Comparison of ENCODE assay signal across 21 mouse cellular contexts in genomic region chr12:77045356-77045755, GRCm38 (mm10).
A peak's percentile ranks its signal among the peaks of the same experiment; 100 is the strongest.
DNase-seq lines count a peak whose midpoint lies in the region; ATAC-seq and TF ChIP-seq lines count a peak whose summit lies in the region.
"Had no signal": no experiment of that assay in that cellular context is flagged by ENCODE, and none has a peak within 500 bp of the region (broad histone marks: within the 10 kb centered on the region; RNA-seq: fewer than 3 reads in every experiment).

No protein-coding gene starts in this region.

- no peaks in the 10 kb centered on the region for H3K36me3 ChIP-seq in heart, adult 2 months (ENCODE audit: control insufficient read depth, insufficient read depth, low read length)
- H3K36me3 ChIP-seq in C2C12 (ENCODE audit: control insufficient read depth, insufficient read depth) = no peaks in the 10 kb centered on the region
- no peaks in the 10 kb centered on the region for H3K36me3 ChIP-seq in liver, postnatal 0 days (replicated peaks; ENCODE audit: insufficient read depth, low read length)
- H3K36me3 ChIP-seq in midbrain, postnatal 0 days (ENCODE audit: insufficient read depth, low read length) = no peaks in the 10 kb centered on the region
- H3K36me3 ChIP-seq: embryonic facial prominence, embryonic 13.5 days; forebrain, embryonic 10.5 days; midbrain, embryonic 10.5 days; midbrain, embryonic 15.5 days; neural tube, embryonic 12.5 days had no signal

- intact Hi-C loops in heart, adult 2 months (cut with DNase I) = no loop called here

- no peak overlapping the region for H3ac ChIP-seq in C2C12 (ENCODE audit: control insufficient read depth, insufficient read length, low read depth)

- no peak for TF ChIP-seq EP300 in heart, adult 2 months (IDR thresholded peaks at IDR 0.05; ENCODE audit: insufficient read depth, low read depth, low read length)
- TF ChIP-seq EP300 in liver, postnatal 0 days (IDR thresholded peaks at IDR 0.05; ENCODE audit: low read depth) = no peak

- H3K9me3 ChIP-seq in liver, postnatal 0 days (ENCODE audit: low read length) = no peaks in the 10 kb centered on the region
- H3K9me3 ChIP-seq in midbrain, postnatal 0 days (ENCODE audit: low read length) = no peaks in the 10 kb centered on the region
- H3K9me3 ChIP-seq: forebrain, embryonic 10.5 days; midbrain, embryonic 10.5 days; midbrain, embryonic 15.5 days; neural tube, embryonic 12.5 days had no signal

- no peak for TF ChIP-seq POLR2A in heart, adult 2 months (IDR thresholded peaks at IDR 0.05; ENCODE audit: insufficient read depth, low read depth, low read length)

- no peaks in the 10 kb centered on the region; the same call in 1 of the 2 replicates for H3K4me1 ChIP-seq in heart, adult 2 months (ENCODE audit: control insufficient read depth, insufficient read depth, low read length)
- no peaks in the 10 kb centered on the region for H3K4me1 ChIP-seq in liver, postnatal 0 days (ENCODE audit: insufficient read depth)
- H3K4me1 ChIP-seq in midbrain, postnatal 0 days (ENCODE audit: insufficient read depth, low read length) = no peaks in the 10 kb centered on the region
- H3K4me1 ChIP-seq: midbrain, embryonic 15.5 days; neural tube, embryonic 12.5 days had no signal

- H3K79me2 ChIP-seq in heart, adult 2 months (replicated peaks; ENCODE audit: control insufficient read depth, insufficient read depth, low read length) = no peaks in the 10 kb centered on the region
- no peaks in the 10 kb centered on the region for H3K79me2 ChIP-seq in C2C12 (ENCODE audit: control insufficient read depth, insufficient read depth)

- 88% methylated on average over 10 of the region's 10 CpGs for WGBS in heart, adult 2 months
- 65% methylated on average over 10 of the region's 10 CpGs for WGBS in liver, postnatal 0 days (ENCODE audit: insufficient replicate concordance)
- 89% methylated on average over 10 of the region's 10 CpGs for WGBS in midbrain, postnatal 0 days

- H3K4me2 ChIP-seq in liver, postnatal 0 days (ENCODE audit: low read depth, low read length) = no peak overlapping the region
- no peak overlapping the region for H3K4me2 ChIP-seq in midbrain, postnatal 0 days (ENCODE audit: low read depth, low read length, poor library complexity, severe bottlenecking)
- H3K4me2 ChIP-seq: embryonic facial prominence, embryonic 13.5 days; lung, embryonic 14.5 days; midbrain, embryonic 15.5 days; neural tube, embryonic 12.5 days had no signal

- H3K27ac ChIP-seq in heart, adult 2 months = no peak overlapping the region
- H3K27ac ChIP-seq in liver, postnatal 0 days (ENCODE audit: low read depth) = no peak overlapping the region
- H3K27ac ChIP-seq in midbrain, postnatal 0 days (ENCODE audit: low read depth, low read length) = no peak overlapping the region
- H3K27ac ChIP-seq: embryonic facial prominence, embryonic 13.5 days; forebrain, embryonic 10.5 days; kidney, postnatal 0 days; liver, embryonic 14.5 days; midbrain, embryonic 10.5 days; midbrain, embryonic 15.5 days; neural tube, embryonic 12.5 days had no signal

- no peak for TF ChIP-seq CTCF in heart, adult 2 months (IDR thresholded peaks at IDR 0.05)
- TF ChIP-seq CTCF in C2C12 (IDR thresholded peaks at IDR 0.05; ENCODE audit: control insufficient read depth, insufficient read depth, insufficient read length) = no peak
- TF ChIP-seq CTCF in liver, postnatal 0 days (IDR thresholded peaks at IDR 0.05; ENCODE audit: low read depth) = no peak
- no peak for TF ChIP-seq CTCF in midbrain, postnatal 0 days (IDR thresholded peaks at IDR 0.05)

- no peaks in the 10 kb centered on the region for H3K79me3 ChIP-seq in C2C12 (ENCODE audit: low read depth)

- H3K27me3 ChIP-seq in heart, adult 2 months (ENCODE audit: control insufficient read depth, insufficient read depth, low read length) = no peaks in the 10 kb centered on the region
- no peaks in the 10 kb centered on the region for H3K27me3 ChIP-seq in C2C12 (ENCODE audit: control insufficient read depth, insufficient read depth, insufficient read length)
- no peaks in the 10 kb centered on the region for H3K27me3 ChIP-seq in liver, postnatal 0 days (ENCODE audit: insufficient read depth, low read length)
- H3K27me3 ChIP-seq in midbrain, postnatal 0 days (ENCODE audit: insufficient read depth, low read length) = no peaks in the 10 kb centered on the region
- H3K27me3 ChIP-seq: midbrain, embryonic 15.5 days; neural tube, embryonic 12.5 days had no signal

- DNase-seq in heart, adult 11 months = peak; percentile 88
- no peak for DNase-seq in heart, adult 2 months
- DNase-seq in adrenal gland, postnatal 25 days = peak; percentile 20
- no peak for DNase-seq in urinary bladder, postnatal 25 days (ENCODE audit: low spot score)
- DNase-seq in liver, postnatal 0 days = no peak
- no peak for DNase-seq in midbrain, postnatal 0 days (ENCODE audit: low spot score)
- DNase-seq: embryo, embryonic 11 days; forebrain, postnatal 0 days; layer of hippocampus, postnatal 36 days; right cerebral cortex, postnatal 4 days; thymus, adult 2 months; thymus, postnatal 36 days had no signal

- H3K4me3 ChIP-seq in heart, adult 2 months = no peak overlapping the region
- no peak overlapping the region for H3K4me3 ChIP-seq in C2C12 (ENCODE audit: insufficient read depth, poor library complexity, severe bottlenecking)
- H3K4me3 ChIP-seq in liver, postnatal 0 days (ENCODE audit: low read depth, low read length) = no peak overlapping the region
- H3K4me3 ChIP-seq in midbrain, postnatal 0 days (ENCODE audit: low read depth, low read length) = no peak overlapping the region
- H3K4me3 ChIP-seq: embryonic facial prominence, embryonic 13.5 days; forebrain, embryonic 10.5 days; midbrain, embryonic 10.5 days; midbrain, embryonic 15.5 days; neural tube, embryonic 12.5 days had no signal

- H3K9ac ChIP-seq in heart, adult 2 months (ENCODE audit: low read depth, low read length) = no peak overlapping the region
- H3K9ac ChIP-seq in liver, postnatal 0 days (replicated peaks) = no peak overlapping the region
- H3K9ac ChIP-seq in midbrain, postnatal 0 days (replicated peaks; ENCODE audit: low read length, poor library complexity, severe bottlenecking) = no peak overlapping the region
- H3K9ac ChIP-seq: embryonic facial prominence, embryonic 13.5 days; forebrain, postnatal 0 days; liver, embryonic 14.5 days; lung, embryonic 14.5 days; midbrain, embryonic 15.5 days; neural tube, embryonic 12.5 days had no signal

- no peak for ATAC-seq in liver, postnatal 0 days
- no peak for ATAC-seq in midbrain, postnatal 0 days (ENCODE audit: low FRiP score)
- ATAC-seq: forebrain, postnatal 0 days; midbrain, embryonic 15.5 days had no signal

TF ChIP-seq in C2C12, 6 proteins besides CTCF, POLR2A, EP300 and RAD21:
- TF ChIP-seq MAX (IDR thresholded peaks at IDR 0.05) = no peak
- no peak for TF ChIP-seq MYOG (IDR thresholded peaks at IDR 0.05; ENCODE audit: control insufficient read depth, extremely low read depth, insufficient read length)
- TF ChIP-seq FOSL1 (IDR thresholded peaks at IDR 0.05; ENCODE audit: insufficient read depth, low read length, poor library complexity, severe bottlenecking) = peak; percentile 75

Comparison
In these comparisons a context has a peak if more than half of its experiments do, and no peak if none do; other contexts are left out.
1. DNase-seq: peak in heart, adult 11 months (single experiment) and adrenal gland, postnatal 25 days (single experiment); none in heart, adult 2 months (0 of 2), urinary bladder, postnatal 25 days (single experiment), liver, postnatal 0 days (single experiment) and midbrain, postnatal 0 days (single experiment).